In genomic region chr13:73087815-73088214, GRCm38 (mm10) we compare ENCODE assay signal across 7 mouse cellular contexts.
DNase-seq lines count a peak whose midpoint lies in the region; ATAC-seq and TF ChIP-seq lines count a peak whose summit lies in the region.
"Not testable (repeated sequence)": the region's sequence is repeated elsewhere in the genome, so short reads cannot be mapped to it uniquely, and the experiment has no call there.

No protein-coding gene starts in this region.

- H3K9me3 ChIP-seq in CH12.LX (replicated peaks; ENCODE audit: low read length); kidney, postnatal 0 days (replicated peaks; ENCODE audit: low read length); liver, embryonic 14.5 days (ENCODE audit: control insufficient read depth, low read length); midbrain, postnatal 0 days (ENCODE audit: low read length): not testable (repeated sequence)

- not testable (repeated sequence) for TF ChIP-seq POLR2A in CH12.LX (IDR thresholded peaks at IDR 0.05; ENCODE audit: low read depth, low read length); cortical plate, adult 2 months (IDR thresholded peaks at IDR 0.05; ENCODE audit: extremely low read depth, insufficient read depth, low read length); heart, adult 2 months (IDR thresholded peaks at IDR 0.05; ENCODE audit: insufficient read depth, low read depth, low read length)

- H3K4me1 ChIP-seq in CH12.LX (ENCODE audit: control insufficient read depth in 1 of 2, insufficient read depth in 2 of 2); cortical plate, adult 2 months (ENCODE audit: control insufficient read depth, insufficient read depth, low read length); heart, adult 2 months (ENCODE audit: control insufficient read depth, insufficient read depth, low read length); kidney, postnatal 0 days (replicated peaks; ENCODE audit: insufficient read depth, low read length); liver, embryonic 14.5 days (replicated peaks; ENCODE audit: control insufficient read depth in 2 of 2, insufficient read depth in 2 of 2, low read length in 1 of 2); midbrain, postnatal 0 days (ENCODE audit: insufficient read depth, low read length): not testable (repeated sequence)

- H3K4me3 ChIP-seq in CH12.LX (replicated peaks in 1 of 3; ENCODE audit: low read depth in 2 of 3, low read length in 2 of 3, poor library complexity in 1 of 3); cortical plate, adult 2 months (ENCODE audit: insufficient read depth, low read length); heart, adult 2 months; kidney, postnatal 0 days (replicated peaks; ENCODE audit: low read depth, low read length); liver, embryonic 14.5 days (ENCODE audit: insufficient read depth in 1 of 2, low read depth in 2 of 2, low read length in 2 of 2); midbrain, postnatal 0 days (ENCODE audit: low read depth, low read length): not testable (repeated sequence)

- H3K27me3 ChIP-seq in CH12.LX (replicated peaks); heart, adult 2 months (ENCODE audit: control insufficient read depth, insufficient read depth, low read length); kidney, postnatal 0 days (ENCODE audit: insufficient read depth, low read length); liver, embryonic 14.5 days (ENCODE audit: control insufficient read depth, insufficient read depth, low read length); midbrain, postnatal 0 days (ENCODE audit: insufficient read depth, low read length): not testable (repeated sequence)

- DNase-seq in CH12.LX (ENCODE audit: extremely low read depth); heart, adult 2 months; liver, embryonic 14.5 days (ENCODE audit: low read depth in 3 of 3, low spot score in 3 of 3); midbrain, postnatal 0 days (ENCODE audit: low spot score): not testable (repeated sequence)
- peak; percentile 43 for DNase-seq in ZHBTc4 (ENCODE audit: low read depth, low spot score)
- DNase-seq in kidney, postnatal 0 days (ENCODE audit: low spot score): peak; percentile 4

- not testable (repeated sequence) for TF ChIP-seq EP300 in CH12.LX (IDR thresholded peaks at IDR 0.05; ENCODE audit: low read length); heart, adult 2 months (IDR thresholded peaks at IDR 0.05; ENCODE audit: insufficient read depth, low read depth, low read length); liver, embryonic 14.5 days (IDR thresholded peaks at IDR 0.05; ENCODE audit: low read depth)

- TF ChIP-seq CTCF in CH12.LX (conservative IDR thresholded peaks at IDR 0.05 in 1 of 2, IDR thresholded peaks at IDR 0.05 in 1 of 2; ENCODE audit: low read depth in 2 of 2, low read length in 2 of 2): peak in 1 of 2 experiments; percentile 33; a peak in 2 of 4 replicates
- TF ChIP-seq CTCF in cortical plate, adult 2 months (IDR thresholded peaks at IDR 0.05; ENCODE audit: extremely low read depth, insufficient read depth, low read length): peak; percentile 32
- TF ChIP-seq CTCF in heart, adult 2 months (IDR thresholded peaks at IDR 0.05): peak; percentile 25
- TF ChIP-seq CTCF in kidney, postnatal 0 days (IDR thresholded peaks at IDR 0.05; ENCODE audit: low read depth): peak; percentile 64
- TF ChIP-seq CTCF in liver, embryonic 14.5 days (IDR thresholded peaks at IDR 0.05; ENCODE audit: low read depth): 0 out of 2 replicates have a peak, but pooled peaks have one; percentile 12
- peak; percentile 45 for TF ChIP-seq CTCF in midbrain, postnatal 0 days (IDR thresholded peaks at IDR 0.05)

- H3K4me2 ChIP-seq in CH12.LX (ENCODE audit: insufficient read depth, low read depth, poor library complexity, severe bottlenecking); kidney, postnatal 0 days (ENCODE audit: low read length); liver, embryonic 14.5 days (ENCODE audit: low read depth); midbrain, postnatal 0 days (ENCODE audit: low read depth, low read length, poor library complexity, severe bottlenecking): not testable (repeated sequence)

- H3K79me2 ChIP-seq in CH12.LX (replicated peaks; ENCODE audit: control insufficient read depth, extremely low read depth, insufficient read depth, poor library complexity, severe bottlenecking); heart, adult 2 months (replicated peaks; ENCODE audit: control insufficient read depth, insufficient read depth, low read length): not testable (repeated sequence)

- H3K9ac ChIP-seq in CH12.LX (ENCODE audit: insufficient read depth, low read depth); heart, adult 2 months (ENCODE audit: low read depth, low read length); kidney, postnatal 0 days (ENCODE audit: low read depth, low read length); liver, embryonic 14.5 days (replicated peaks); midbrain, postnatal 0 days (replicated peaks; ENCODE audit: low read length, poor library complexity, severe bottlenecking): not testable (repeated sequence)

- dilution Hi-C loops in CH12.LX (cut with MboI; ENCODE audit: extremely low pct_ligation_motif_present, extremely low pct_unique_long_range_greater_than_20kb, low sequenced_read_pairs): not testable (repeated sequence)

- H3K27ac ChIP-seq in CH12.LX (ENCODE audit: insufficient read depth, low read depth); cortical plate, adult 2 months (ENCODE audit: insufficient read depth, low read length); heart, adult 2 months; kidney, postnatal 0 days; liver, embryonic 14.5 days; midbrain, postnatal 0 days (ENCODE audit: low read depth, low read length): not testable (repeated sequence)

- TF ChIP-seq RAD21 in CH12.LX (IDR thresholded peaks at IDR 0.05; ENCODE audit: low read depth, low read length): peak; percentile 23

- not testable (repeated sequence) for ATAC-seq in kidney, postnatal 0 days (replicated peaks; ENCODE audit: low FRiP score, low read depth); liver, embryonic 14.5 days (ENCODE audit: insufficient read depth); midbrain, postnatal 0 days (ENCODE audit: low FRiP score)

- in situ Hi-C loops in CH12.LX (cut with MboI; ENCODE audit: low pct_ligation_motif_present, low pct_unique_long_range_greater_than_20kb, low sequenced_read_pairs): loop anchor here (25.0 kb wide), 1 partner anchor 224 kb away; no protein-coding TSS in a partner anchor

- intact Hi-C loops in heart, adult 2 months (cut with DNase I): loop anchor here (2.0 kb wide), 1 partner anchor 265 kb away; no protein-coding TSS in a partner anchor

- H3K36me3 ChIP-seq in CH12.LX (replicated peaks in 1 of 2; ENCODE audit: control insufficient read depth in 1 of 2, insufficient read depth in 1 of 2, low read length in 1 of 2); heart, adult 2 months (ENCODE audit: control insufficient read depth, insufficient read depth, low read length); kidney, postnatal 0 days (ENCODE audit: insufficient read depth, low read length); liver, embryonic 14.5 days (replicated peaks; ENCODE audit: control insufficient read depth, insufficient read depth, low read depth); midbrain, postnatal 0 days (ENCODE audit: insufficient read depth, low read length): not testable (repeated sequence)
